18 mouse cellular contexts compared by ENCODE assay signal in genomic region chr5:146947497-146947896, GRCm38 (mm10). TPM values are rescaled to one million over a fixed set of nuclear protein-coding genes. Genes with fewer than 3 reads are reported as not detected.
A peak's percentile ranks its signal among the peaks of the same experiment; 100 is the strongest.
DNase-seq lines count a peak whose midpoint lies in the region; ATAC-seq lines count a peak whose summit lies in the region.
"Had no signal": no experiment of that assay in that cellular context is flagged by ENCODE, and none has a peak within 500 bp of the region (broad histone marks: within the 10 kb centered on the region; RNA-seq: fewer than 3 reads in every experiment).

No protein-coding gene starts in this region.

- no peaks in the 10 kb centered on the region for H3K27me3 ChIP-seq in heart, embryonic 12.5 days (replicated peaks)
- H3K27me3 ChIP-seq in liver, embryonic 16.5 days (ENCODE audit: control insufficient read depth, insufficient read depth, low read depth, low read length): no peaks in the 10 kb centered on the region
- H3K27me3 ChIP-seq in embryonic facial prominence, embryonic 10.5 days (replicated peaks; ENCODE audit: low read depth, poor library complexity, severe bottlenecking): no peaks in the 10 kb centered on the region
- H3K27me3 ChIP-seq: heart, embryonic 13.5 days; neural tube, embryonic 13.5 days had no signal

- H3K9me3 ChIP-seq in heart, embryonic 12.5 days (replicated peaks): peaks cover 3% of the 10 kb centered on the region; the same call in 1 of the 2 replicates
- H3K9me3 ChIP-seq in liver, embryonic 16.5 days (replicated peaks; ENCODE audit: control insufficient read depth, low read length): peaks cover 3% of the 10 kb centered on the region
- 0 out of 2 replicates have a peak, but pooled peaks cover 5% of the 10 kb centered on the region for H3K9me3 ChIP-seq in embryonic facial prominence, embryonic 10.5 days
- H3K9me3 ChIP-seq: heart, embryonic 13.5 days; limb, embryonic 10.5 days; neural tube, embryonic 13.5 days had no signal

- H3K4me1 ChIP-seq in heart, embryonic 12.5 days (replicated peaks): peaks cover 11% of the 10 kb centered on the region; the same call in 1 of the 2 replicates
- H3K4me1 ChIP-seq in brown adipose tissue, adult 24 weeks (ENCODE audit: control insufficient read depth, insufficient read depth, insufficient read length, low read length): peaks cover 11% of the 10 kb centered on the region; the same call in 1 of the 2 replicates
- peaks cover 14% of the 10 kb centered on the region for H3K4me1 ChIP-seq in liver, embryonic 16.5 days (ENCODE audit: control insufficient read depth, low read depth, low read length)
- peaks cover 29% of the 10 kb centered on the region for H3K4me1 ChIP-seq in embryonic facial prominence, embryonic 10.5 days

- H3K4me3 ChIP-seq in heart, embryonic 12.5 days: no peak overlapping the region
- no peak overlapping the region for H3K4me3 ChIP-seq in brown adipose tissue, adult 24 weeks (ENCODE audit: insufficient read depth, low read depth, low read length)
- no peak overlapping the region; the same call in 1 of the 2 replicates for H3K4me3 ChIP-seq in liver, embryonic 16.5 days (ENCODE audit: low read depth, low read length)
- no peak overlapping the region for H3K4me3 ChIP-seq in embryonic facial prominence, embryonic 10.5 days

- ATAC-seq in heart, embryonic 12.5 days (ENCODE audit: insufficient number of reproducible peaks, low FRiP score): no peak
- no peak for ATAC-seq in liver, embryonic 16.5 days (ENCODE audit: low read depth)
- no peak for ATAC-seq in frontal cortex, adult (ENCODE audit: low TSS enrichment)

- no peak overlapping the region for H3K9ac ChIP-seq in heart, embryonic 12.5 days
- no peak overlapping the region for H3K9ac ChIP-seq in liver, embryonic 16.5 days (ENCODE audit: low read depth, low read length)

- WGBS in heart, embryonic 12.5 days: 82% methylated on average over 6 of the region's 6 CpGs
- 39% methylated on average over 6 of the region's 6 CpGs for WGBS in liver, embryonic 16.5 days (ENCODE audit: insufficient replicate concordance)
- WGBS in embryonic facial prominence, embryonic 10.5 days: 94% methylated on average over 6 of the region's 6 CpGs

- peaks cover 21% of the 10 kb centered on the region for H3K36me3 ChIP-seq in heart, embryonic 12.5 days
- peaks cover 12% of the 10 kb centered on the region for H3K36me3 ChIP-seq in liver, embryonic 16.5 days (ENCODE audit: control insufficient read depth, insufficient read depth)
- peaks cover 25% of the 10 kb centered on the region for H3K36me3 ChIP-seq in embryonic facial prominence, embryonic 10.5 days (replicated peaks)

- no peak overlapping the region for H3K27ac ChIP-seq in heart, embryonic 12.5 days (ENCODE audit: poor library complexity, severe bottlenecking)
- H3K27ac ChIP-seq in brown adipose tissue, adult 24 weeks (replicated peaks; ENCODE audit: low read depth, low read length): peak overlapping the region; percentile 71
- H3K27ac ChIP-seq in liver, embryonic 16.5 days (ENCODE audit: low read length): no peak overlapping the region
- no peak overlapping the region for H3K27ac ChIP-seq in embryonic facial prominence, embryonic 10.5 days (replicated peaks)

- H3K4me2 ChIP-seq in heart, embryonic 12.5 days: no peak overlapping the region
- peak overlapping the region; percentile 90; the same call in 1 of the 2 replicates for H3K4me2 ChIP-seq in liver, embryonic 16.5 days (ENCODE audit: low read depth, low read length)

- peak; percentile 92 for DNase-seq in heart, adult 11 months
- DNase-seq in B cell, adult 2 months: peak; percentile 10 to 21
- DNase-seq in right cerebral cortex, adult 18-20 months: no peak
- DNase-seq in embryonic facial prominence, embryonic 10.5 days (ENCODE audit: low spot score): no peak
- DNase-seq: adrenal gland, postnatal 25 days; embryo, embryonic 11 days; gastrocnemius, postnatal 36 days; heart, postnatal 4 days; kidney, adult 11 months; lung, embryonic 14.5 days; right cerebral cortex, postnatal 4 days had no signal

RNA-seq across cellular contexts. Expression of gene Gtf3a, which starts 1.0 kb away (rescaled TPM):
- polyA plus RNA-seq in heart, embryonic 12.5 days (2016; fragmentation: Nextera tagmentation; extraction: Ambion mirVana): 82.3 and 85.5 TPM in 2 replicates
- 36.4 and 46.3 TPM in 2 replicates for polyA plus RNA-seq in brown adipose tissue, adult 24 weeks (2012; ENCODE audit: insufficient read depth, insufficient read length, missing spikeins)
- polyA plus RNA-seq in liver, embryonic 16.5 days (2015; fragmentation: Nextera tagmentation; extraction: Ambion mirVana): 42.7 and 46.7 TPM in 2 replicates
- 138 and 145 TPM in 2 replicates for polyA plus RNA-seq in embryonic facial prominence, embryonic 10.5 days (2016; fragmentation: Nextera tagmentation; extraction: Ambion mirVana)

RNA-seq across cellular contexts. Expression of gene Mtif3, which starts 16.1 kb away (rescaled TPM):
- 17.1 and 23.3 TPM in 2 replicates for polyA plus RNA-seq in heart, embryonic 12.5 days (2016; fragmentation: Nextera tagmentation; extraction: Ambion mirVana)
- 29.5 and 36.3 TPM in 2 replicates for polyA plus RNA-seq in brown adipose tissue, adult 24 weeks (2012; ENCODE audit: insufficient read depth, insufficient read length, missing spikeins)
- 10.4 and 11.8 TPM in 2 replicates for polyA plus RNA-seq in liver, embryonic 16.5 days (2015; fragmentation: Nextera tagmentation; extraction: Ambion mirVana)
- 20.4 and 24.0 TPM in 2 replicates for polyA plus RNA-seq in embryonic facial prominence, embryonic 10.5 days (2016; fragmentation: Nextera tagmentation; extraction: Ambion mirVana)

Comparison
In these comparisons a context has a peak if more than half of its experiments do, and no peak if none do; other contexts are left out.
1. DNase-seq: peak in heart, adult 11 months (single experiment) and B cell, adult 2 months (2 of 2); none in right cerebral cortex, adult 18-20 months (single experiment) and embryonic facial prominence, embryonic 10.5 days (single experiment).